Mouse (Mus musculus): ENCODE results near the gene Trim33. TPM values are rescaled to one million over a fixed set of nuclear protein-coding genes. Genes with fewer than 3 reads are reported as not detected.

Gene Trim33
- polyA plus RNA-seq, 1 experiment from 2014 or later: 22.2 TPM

DNA sequence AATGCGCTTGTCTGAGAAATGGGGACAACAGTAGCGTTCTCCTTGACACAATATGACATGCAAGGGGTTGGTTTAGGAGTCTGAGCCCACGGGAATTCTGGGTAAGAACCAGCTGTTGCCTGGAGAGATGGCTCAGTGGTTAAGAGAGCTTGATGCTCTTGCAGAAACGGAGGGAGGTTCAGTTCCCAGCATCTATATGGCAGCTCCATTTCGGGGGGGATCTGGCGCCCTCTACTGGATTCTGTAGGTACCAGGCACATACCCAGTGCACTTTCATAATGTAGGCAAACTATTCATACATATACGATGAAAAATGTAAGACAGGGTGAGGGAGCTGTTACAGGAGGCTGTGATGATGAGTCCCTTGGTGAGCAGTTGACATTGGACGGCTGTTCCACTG lies 94.9 kb downstream of the Trim33 start:
- 29% methylated on average over 8 of the region's 8 CpGs for WGBS

DNA sequence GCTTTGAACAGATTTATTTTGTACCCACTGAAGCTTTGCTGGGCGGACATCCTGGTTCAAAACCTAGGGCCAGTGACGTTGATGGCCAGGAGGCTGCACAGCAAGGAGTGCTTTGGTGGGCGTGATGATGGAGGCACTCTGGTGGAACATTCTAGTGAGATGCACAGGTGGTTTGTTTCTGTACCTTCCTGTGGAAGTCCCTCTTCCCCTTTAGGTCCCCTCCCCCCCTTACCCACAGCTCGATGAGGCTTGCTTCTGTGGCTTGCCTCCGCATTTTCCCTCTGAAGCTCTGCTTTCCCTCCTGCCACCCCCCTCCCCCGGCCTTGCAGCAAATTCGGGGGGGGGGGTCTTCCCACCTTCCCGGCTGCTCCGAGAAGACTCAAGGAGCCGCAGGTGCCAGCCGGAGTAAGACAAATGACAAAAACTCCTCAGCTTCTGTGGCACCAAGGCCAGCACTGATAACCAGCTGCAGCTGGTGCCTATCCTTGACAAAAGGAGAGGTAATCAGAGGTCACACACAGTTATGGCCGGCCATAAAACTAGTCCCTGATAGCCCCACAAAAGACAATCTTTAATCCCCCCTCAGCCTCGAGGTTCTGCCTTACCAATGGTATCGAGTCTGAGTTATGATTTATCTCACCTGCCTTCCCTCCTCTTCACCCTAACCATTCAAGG lies 96.2 kb downstream of the Trim33 start:
- Histone ChIP-seq H3K27me3 (ENCODE audit: insufficient read depth, poor library complexity, severe bottlenecking) (peaks cover 6% of the 10 kb centered on the region; the same call in 1 of the 2 replicates), H3K4me1 (no peaks in the 10 kb centered on the region), H3K27ac (0 out of 2 replicates have a peak overlapping the region, but pooled peaks have one; percentile 22), H3K4me3 (no peak overlapping the region), H3K36me3 (no peaks in the 10 kb centered on the region), H3K9me3 (no peaks in the 10 kb centered on the region)
- WGBS: 60% methylated on average over 14 of the region's 14 CpGs
- DNase-seq (ENCODE audit: low spot score): peak; percentile 68

More for the DNA sequence above, 94.9 kb downstream of the Trim33 start:
- Histone ChIP-seq H3K4me1 (no peaks in the 10 kb centered on the region), H3K9me3 (no peaks in the 10 kb centered on the region), H3K27ac (no peak overlapping the region), H3K4me3 (no peak overlapping the region), H3K27me3 (ENCODE audit: insufficient read depth, poor library complexity, severe bottlenecking) (peaks cover 6% of the 10 kb centered on the region; the same call in 1 of the 2 replicates), H3K36me3 (no peaks in the 10 kb centered on the region)
- no peak for DNase-seq (ENCODE audit: low spot score)

DNA sequence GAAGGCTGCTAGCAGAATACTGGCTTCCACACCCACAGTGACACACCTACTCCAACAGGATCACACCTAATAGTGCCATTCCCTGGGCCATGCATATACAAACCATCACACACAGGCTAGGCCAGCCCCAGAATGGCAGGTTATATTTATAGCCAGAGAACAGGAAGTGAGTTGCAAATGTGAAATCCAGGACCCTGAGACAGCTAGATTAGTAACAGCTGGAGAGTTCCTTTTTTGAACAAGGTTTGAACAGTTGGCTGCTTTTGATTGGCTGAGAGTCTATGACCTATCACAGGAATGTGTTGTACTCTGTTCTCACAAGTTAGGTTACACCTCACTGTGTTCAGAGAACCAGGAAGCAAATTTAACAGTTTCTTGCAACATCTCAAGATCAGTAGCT lies 98.9 kb downstream of the Trim33 start:
- H3K4me1 ChIP-seq: no peaks in the 10 kb centered on the region
- peak; percentile 73 for DNase-seq (ENCODE audit: low spot score)
- H3K4me3 ChIP-seq: no peak overlapping the region
- H3K27me3 ChIP-seq (ENCODE audit: insufficient read depth, poor library complexity, severe bottlenecking): peaks cover 6% of the 10 kb centered on the region; the same call in 1 of the 2 replicates
- H3K9me3 ChIP-seq: no peaks in the 10 kb centered on the region
- H3K27ac ChIP-seq: no peak overlapping the region
- H3K36me3 ChIP-seq: no peaks in the 10 kb centered on the region

DNA sequence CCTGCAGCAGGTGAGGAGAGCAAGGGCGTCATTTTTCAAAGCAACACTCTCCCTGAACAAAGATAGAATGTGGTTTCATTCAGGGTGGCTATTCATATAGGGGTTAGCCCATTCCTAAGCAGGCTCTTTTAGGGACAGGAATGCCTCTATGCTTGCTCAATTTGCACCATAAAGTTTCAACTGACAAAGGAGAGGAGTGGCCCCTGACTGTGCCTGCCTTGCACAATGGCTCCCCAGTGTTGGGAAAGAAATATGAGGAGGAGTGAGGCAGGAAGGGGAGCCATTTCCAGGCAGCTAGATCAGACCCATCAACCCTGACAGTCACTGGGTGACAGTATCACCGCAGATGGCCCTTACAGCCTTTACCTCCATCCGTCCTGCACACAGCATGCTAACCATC lies 100.3 kb downstream of the Trim33 start:
- no peaks in the 10 kb centered on the region for H3K9me3 ChIP-seq
- DNase-seq (ENCODE audit: low spot score): no peak
- no peaks in the 10 kb centered on the region for H3K4me1 ChIP-seq
- H3K27ac ChIP-seq: 0 out of 2 replicates have a peak overlapping the region, but pooled peaks have one; percentile 10
- no peak overlapping the region for H3K4me3 ChIP-seq
- no peaks in the 10 kb centered on the region for H3K27me3 ChIP-seq (ENCODE audit: insufficient read depth, poor library complexity, severe bottlenecking)
- no peaks in the 10 kb centered on the region for H3K36me3 ChIP-seq
- 66% methylated on average over 3 of the region's 3 CpGs for whole genome bisulfite sequencing

DNA sequence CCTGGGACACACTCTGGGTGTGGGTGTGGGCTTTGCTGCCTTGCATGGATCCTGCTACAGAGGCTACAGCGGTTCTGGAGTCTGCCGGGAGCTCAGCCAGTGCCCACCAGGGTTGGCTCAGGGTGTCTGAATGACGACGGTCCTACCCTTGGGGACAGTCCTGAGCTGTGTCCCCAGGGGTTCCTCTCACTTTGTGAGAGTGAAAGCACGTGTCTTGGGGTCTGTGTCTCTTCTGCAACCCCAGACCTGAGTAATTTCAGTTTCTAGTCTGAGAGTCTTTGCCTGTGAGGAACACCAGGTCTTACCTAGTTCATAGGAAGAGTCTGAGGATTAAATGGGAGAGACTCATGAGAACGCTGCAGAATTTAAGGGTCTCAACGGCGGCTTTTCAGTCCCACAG lies 101.7 kb downstream of the Trim33 start:
- no peaks in the 10 kb centered on the region for H3K36me3 ChIP-seq
- no peak for DNase-seq (ENCODE audit: low spot score)
- H3K9me3 ChIP-seq: no peaks in the 10 kb centered on the region
- no peak overlapping the region for H3K27ac ChIP-seq
- H3K27me3 ChIP-seq (ENCODE audit: insufficient read depth, poor library complexity, severe bottlenecking): no peaks in the 10 kb centered on the region
- 83% methylated on average over 8 of the region's 8 CpGs for WGBS
- peaks cover 11% of the 10 kb centered on the region for H3K4me1 ChIP-seq
- H3K4me3 ChIP-seq: no peak overlapping the region

DNA sequence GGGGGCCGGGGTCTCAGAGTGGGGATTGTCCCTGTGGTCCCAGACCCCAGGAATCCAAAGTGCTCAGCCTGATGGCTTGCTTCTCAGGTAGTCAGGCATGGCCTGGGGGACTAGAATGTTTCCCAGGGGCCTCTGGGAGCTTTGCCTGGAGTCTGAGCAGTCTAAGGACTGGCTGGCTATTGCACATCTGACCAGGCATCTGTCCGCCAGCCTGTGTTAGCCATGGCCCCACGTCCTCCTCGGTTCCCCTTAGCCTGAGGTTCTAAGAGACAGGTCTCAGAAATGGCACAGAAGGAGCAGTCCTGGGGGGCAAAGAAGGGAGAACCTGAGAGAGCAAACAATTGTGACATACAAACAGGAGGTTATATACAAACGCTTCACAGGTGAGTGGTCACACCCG lies 102.3 kb downstream of the Trim33 start:
- no peak for DNase-seq (ENCODE audit: low spot score)
- Histone ChIP-seq H3K9me3 (no peaks in the 10 kb centered on the region), H3K4me3 (no peak overlapping the region), H3K4me1 (peaks cover 11% of the 10 kb centered on the region), H3K27me3 (ENCODE audit: insufficient read depth, poor library complexity, severe bottlenecking) (no peaks in the 10 kb centered on the region), H3K36me3 (no peaks in the 10 kb centered on the region), H3K27ac (no peak overlapping the region)
- 91% methylated on average over 6 of the region's 6 CpGs for WGBS

DNA sequence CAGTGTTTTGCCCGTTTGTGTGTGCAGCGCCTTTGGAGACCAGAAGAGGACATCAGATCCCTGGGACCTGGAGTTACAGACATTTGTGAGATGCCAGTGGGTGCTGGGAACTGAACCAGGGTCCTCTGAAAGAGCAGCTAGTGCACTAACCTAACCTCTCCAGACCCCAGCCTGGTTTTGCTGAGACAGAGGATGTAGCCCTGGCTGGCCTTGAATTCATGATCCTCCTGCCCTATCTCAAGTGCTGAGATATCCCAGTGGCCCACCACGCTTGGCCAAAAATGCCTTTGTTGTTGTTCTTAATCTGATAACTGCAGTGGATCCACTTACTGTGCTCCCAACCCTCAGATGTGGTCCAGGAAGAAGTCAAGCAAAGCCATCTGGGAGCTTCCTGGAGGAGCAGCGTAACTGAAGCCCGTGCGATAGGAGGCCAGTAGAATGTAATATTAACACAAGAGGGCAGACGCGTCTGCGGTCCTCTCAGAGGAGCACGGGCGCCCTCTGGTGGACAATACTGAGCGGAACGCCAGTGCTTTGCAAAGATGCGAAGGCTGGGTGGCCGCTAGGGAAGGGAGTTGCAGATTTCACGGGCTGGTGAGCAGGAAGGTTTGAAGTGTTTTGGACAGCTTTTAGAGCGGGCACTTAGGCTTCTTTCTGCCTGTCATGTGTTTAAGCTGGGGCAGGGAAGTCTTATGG lies 103.9 kb downstream of the Trim33 start:
- Histone ChIP-seq H3K36me3 (no peaks in the 10 kb centered on the region), H3K4me1 (peaks cover 11% of the 10 kb centered on the region), H3K9me3 (no peaks in the 10 kb centered on the region), H3K27me3 (ENCODE audit: insufficient read depth, poor library complexity, severe bottlenecking) (no peaks in the 10 kb centered on the region), H3K4me3 (no peak overlapping the region), H3K27ac (no peak overlapping the region)
- DNase-seq (ENCODE audit: low spot score): peak; percentile 94
- 22% methylated on average over 17 of the region's 17 CpGs for WGBS

DNA sequence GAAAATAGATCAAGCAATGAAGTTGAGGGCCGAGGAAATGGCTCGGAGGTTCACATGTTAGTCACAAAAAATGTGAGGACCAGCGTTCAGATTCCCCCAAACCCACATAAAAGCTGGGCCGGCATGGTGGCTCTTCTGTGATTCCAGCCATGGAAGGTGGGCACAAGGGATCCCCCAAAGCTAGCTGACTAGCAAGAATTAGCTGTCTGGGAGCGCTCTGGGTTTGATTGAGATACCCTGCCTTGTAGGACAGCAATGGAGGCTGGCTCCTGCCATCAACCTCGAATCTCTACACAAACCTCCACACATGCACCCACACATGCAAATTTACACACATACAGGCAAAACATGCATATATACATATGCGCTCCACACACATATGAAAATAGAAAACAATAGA lies 105.4 kb downstream of the Trim33 start:
- Histone ChIP-seq H3K4me3 (no peak overlapping the region), H3K36me3 (no peaks in the 10 kb centered on the region), H3K27ac (no peak overlapping the region), H3K27me3 (ENCODE audit: insufficient read depth, poor library complexity, severe bottlenecking) (no peaks in the 10 kb centered on the region), H3K9me3 (no peaks in the 10 kb centered on the region), H3K4me1 (peaks cover 11% of the 10 kb centered on the region)
- DNase-seq (ENCODE audit: low spot score): no peak
- 88% methylated on average over 7 of the region's 7 CpGs for WGBS

DNA sequence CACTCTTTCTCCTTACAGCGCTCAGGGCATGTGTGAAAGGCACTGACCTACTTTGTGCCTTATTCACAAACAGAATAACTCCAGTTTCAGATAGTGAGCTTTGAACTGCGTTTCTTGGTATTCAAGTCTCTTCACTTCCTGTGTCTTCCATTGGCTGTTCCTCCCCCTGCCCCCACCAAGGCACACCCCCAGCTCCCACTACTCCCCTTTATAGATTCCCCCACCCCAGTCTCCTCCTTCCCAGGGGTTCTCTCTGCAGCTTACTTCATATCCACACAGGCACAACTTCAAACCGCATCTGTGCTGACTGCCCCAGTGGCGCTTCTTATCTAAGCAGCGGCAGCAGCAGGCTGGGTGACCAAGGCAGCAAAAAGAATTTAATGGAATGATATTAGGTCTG lies 105.9 kb downstream of the Trim33 start:
- WGBS: 60% methylated on average over 5 of the region's 5 CpGs
- Histone ChIP-seq H3K4me1 (peaks cover 11% of the 10 kb centered on the region), H3K9me3 (no peaks in the 10 kb centered on the region), H3K36me3 (no peaks in the 10 kb centered on the region), H3K4me3 (no peak overlapping the region), H3K27me3 (ENCODE audit: insufficient read depth, poor library complexity, severe bottlenecking) (no peaks in the 10 kb centered on the region), H3K27ac (no peak overlapping the region)
- no peak for DNase-seq (ENCODE audit: low spot score)

DNA sequence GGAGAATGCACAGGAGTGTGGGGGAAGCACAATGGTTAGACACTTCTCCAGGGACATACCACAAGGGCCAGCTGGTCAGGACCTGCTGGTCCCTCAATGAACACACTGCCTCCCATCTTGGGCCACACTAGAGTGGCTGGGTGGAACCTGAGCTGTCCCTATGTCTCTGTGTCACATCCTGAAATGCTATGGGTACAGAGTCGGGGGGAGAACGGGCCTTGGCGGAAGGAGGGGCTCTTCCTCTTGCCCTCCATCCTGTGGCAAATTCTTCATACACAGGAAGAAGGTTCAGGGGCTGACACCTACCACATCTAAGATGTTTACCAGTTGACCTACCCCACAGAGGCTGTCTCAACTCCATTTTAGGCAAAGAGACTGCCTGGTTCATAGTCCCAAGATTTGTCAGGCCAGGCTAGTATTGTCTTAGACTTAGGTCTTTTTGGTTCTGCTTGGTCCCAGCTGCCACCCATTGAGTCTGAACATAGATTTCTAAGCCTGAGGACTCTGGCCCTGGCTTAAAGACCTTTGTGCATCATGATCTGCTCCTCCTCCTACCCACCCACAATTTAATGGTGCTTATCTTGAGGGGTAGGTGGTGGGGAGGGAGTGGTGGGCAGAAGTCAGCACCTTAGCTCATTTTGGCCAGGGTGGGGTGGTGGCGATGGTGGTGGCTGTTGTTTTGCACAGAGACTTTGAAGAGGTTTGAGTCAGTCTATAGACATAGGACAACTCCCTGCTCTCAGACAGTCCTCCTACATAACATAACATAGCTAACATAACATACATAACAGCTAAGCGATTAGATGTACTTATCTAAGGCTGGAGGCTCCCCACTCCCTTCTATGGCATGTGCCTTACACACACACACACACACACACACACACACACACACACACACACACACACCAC lies 106.5 kb downstream of the Trim33 start:
- 81% methylated on average over 5 of the region's 5 CpGs for WGBS
- Histone ChIP-seq H3K9me3 (no peaks in the 10 kb centered on the region), H3K27me3 (ENCODE audit: insufficient read depth, poor library complexity, severe bottlenecking) (no peaks in the 10 kb centered on the region), H3K4me3 (no peak overlapping the region), H3K27ac (no peak overlapping the region), H3K4me1 (peaks cover 11% of the 10 kb centered on the region), H3K36me3 (no peaks in the 10 kb centered on the region)
- no peak for DNase-seq (ENCODE audit: low spot score)

DNA sequence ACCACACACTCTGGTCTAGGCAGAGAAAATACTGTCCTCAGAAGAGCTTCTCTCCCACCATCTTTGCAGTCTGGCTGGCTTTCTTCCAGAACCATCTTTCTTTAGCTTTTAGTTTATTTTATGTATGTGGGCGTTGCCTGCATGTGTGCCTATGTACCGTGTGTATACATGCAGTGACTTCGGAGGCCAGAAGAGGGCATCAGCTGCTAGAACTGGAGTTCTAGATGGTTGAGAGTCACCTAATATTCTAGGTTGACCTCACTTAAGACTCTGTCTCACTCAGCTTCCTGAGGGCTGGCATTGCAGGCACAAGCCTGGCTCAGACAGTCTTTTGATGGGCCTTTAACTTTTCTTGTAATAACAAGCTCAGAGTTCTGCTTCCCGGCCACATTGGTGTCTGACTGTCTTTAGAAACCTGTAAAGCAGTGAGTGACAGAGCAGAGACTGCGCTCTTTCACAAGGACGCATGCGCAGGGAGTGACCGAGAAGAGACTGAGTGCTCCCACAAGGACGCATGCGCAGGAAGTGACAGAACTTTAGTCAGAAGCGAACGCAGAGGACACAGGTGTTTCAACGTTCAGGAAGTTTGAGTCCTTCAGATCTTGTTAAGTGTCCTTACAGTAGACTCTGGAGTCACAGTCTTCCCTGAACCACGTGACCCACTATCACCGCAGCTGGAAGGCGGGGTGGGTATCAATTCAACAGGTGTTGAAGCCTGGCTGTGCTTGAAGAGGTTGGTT lies 107.4 kb downstream of the Trim33 start:
- Histone ChIP-seq H3K27me3 (ENCODE audit: insufficient read depth, poor library complexity, severe bottlenecking) (no peaks in the 10 kb centered on the region), H3K36me3 (no peaks in the 10 kb centered on the region), H3K9me3 (no peaks in the 10 kb centered on the region), H3K4me3 (no peak overlapping the region), H3K27ac (no peak overlapping the region), H3K4me1 (peaks cover 11% of the 10 kb centered on the region)
- no peak for DNase-seq (ENCODE audit: low spot score)
- WGBS: 85% methylated on average over 16 of the region's 16 CpGs

DNA sequence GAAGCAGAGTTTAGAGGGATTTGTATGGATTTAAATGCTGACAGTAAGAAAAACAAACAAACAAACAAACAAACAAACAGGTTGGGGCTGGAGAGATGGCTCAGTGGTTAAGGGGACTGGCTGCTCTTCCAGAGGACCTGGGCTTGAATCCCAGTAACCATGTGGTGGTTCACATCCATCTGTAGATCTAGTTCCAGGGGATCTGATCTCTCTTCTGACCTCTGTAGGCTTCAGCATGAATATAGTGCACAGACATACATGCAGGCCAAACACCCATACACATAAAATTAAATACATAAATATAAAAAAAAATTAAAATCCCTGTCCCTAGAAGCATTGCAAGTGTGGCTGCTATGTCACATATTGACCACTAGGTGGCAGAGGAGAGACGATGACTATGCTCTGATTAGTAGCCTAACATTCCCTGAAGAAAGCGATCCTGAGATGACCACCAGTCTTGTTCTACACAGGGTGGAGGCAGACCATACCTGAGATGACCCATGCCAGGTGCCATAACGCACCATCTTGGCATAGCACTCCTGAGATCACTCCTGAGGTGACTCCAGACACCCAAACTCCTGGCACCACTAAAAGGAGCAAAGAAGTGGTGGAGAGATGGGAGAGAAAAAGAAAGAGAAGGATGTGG lies 113.6 kb downstream of the Trim33 start:
- Histone ChIP-seq H3K4me1 (0 out of 2 replicates have a peak, but pooled peaks cover 5% of the 10 kb centered on the region), H3K36me3 (no peaks in the 10 kb centered on the region), H3K27me3 (ENCODE audit: insufficient read depth, poor library complexity, severe bottlenecking) (no peaks in the 10 kb centered on the region), H3K27ac (no peak overlapping the region), H3K9me3 (no peaks in the 10 kb centered on the region), H3K4me3 (no peak overlapping the region)
- 4% methylated on average over 3 of the region's 3 CpGs for WGBS
- DNase-seq (ENCODE audit: low spot score): no peak
